Mouse (Mus musculus): ENCODE measurements around the gene Gm10799.

The Gm10799 gene

DNA sequence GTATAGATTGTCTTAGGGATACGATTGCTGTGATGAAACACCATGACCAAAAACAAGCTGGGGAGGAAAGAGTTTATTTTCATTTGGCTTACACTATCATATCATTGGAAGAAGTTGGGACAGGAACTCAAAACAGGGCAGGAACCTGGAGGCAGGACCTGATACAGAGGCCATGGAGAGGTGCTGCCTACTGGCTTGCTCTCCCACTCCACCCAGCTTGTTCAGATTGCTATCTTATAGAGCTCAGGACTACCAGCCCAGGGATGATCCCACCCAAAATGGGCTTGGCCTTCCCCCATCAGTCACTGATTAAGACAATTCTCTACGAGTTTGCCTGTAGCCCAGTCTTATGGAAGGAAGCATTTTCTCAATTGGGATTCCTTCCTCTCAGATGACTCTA, 4.2 kb downstream of the Gm10799 start:
- DNase-seq: no peak

DNA sequence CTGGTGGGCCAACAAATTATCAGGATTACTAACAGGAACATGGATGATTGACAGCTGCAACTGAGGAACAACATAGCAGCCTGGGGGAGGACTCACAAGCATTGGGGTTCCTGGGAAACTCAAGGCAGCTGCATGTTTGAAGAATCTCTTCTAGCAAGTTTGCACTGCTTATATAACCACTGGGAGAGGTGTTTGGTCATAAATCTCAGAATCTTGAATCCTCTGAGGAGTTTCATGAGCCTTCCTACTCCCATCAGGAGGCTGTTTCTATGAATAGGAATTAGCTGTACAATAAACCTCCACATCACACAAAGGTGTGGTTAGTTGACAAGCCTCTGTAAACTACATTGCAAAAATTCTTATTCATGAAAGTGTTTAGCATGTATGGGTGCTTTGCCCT, 5.7 kb downstream of the Gm10799 start:
- DNase-seq: no peak

DNA sequence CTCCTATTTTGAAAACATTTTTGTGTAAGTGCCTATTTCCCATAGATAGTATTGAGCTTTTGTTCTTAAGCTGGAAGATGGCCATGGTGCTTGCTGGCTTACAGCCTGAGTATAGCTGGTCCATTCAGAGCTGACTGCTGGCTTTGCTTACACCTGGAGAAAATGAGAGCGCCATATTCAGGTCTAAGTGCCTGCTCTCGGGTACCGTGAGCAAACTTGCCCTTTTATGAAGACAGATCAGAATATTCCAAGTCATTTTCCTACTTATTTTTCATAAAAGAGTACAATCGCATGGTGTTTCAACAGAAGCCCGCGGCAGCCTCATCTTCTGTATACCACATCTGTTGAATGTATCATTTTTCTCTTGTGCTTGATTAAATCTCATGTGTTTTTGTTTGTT, 7.4 kb downstream of the Gm10799 start:
- DNase-seq: no peak

DNA sequence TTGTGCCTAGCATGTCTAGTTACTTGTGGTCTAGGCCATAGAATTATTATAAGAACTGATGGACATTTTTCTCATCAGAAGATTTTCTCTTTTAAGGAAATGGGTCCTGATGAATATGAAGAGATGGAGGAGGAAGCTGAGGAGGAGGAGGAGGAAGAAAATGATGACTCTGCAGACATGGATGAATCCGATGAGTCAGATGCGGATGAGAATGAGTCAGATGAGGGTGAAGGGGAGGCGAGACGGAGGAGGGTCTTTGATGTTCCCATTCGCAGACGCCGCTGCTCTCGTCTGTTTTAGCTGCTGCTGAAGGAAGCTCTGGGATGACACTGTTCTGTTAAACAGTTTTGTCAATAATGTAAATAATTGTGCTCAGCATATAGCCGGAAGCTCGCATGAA, 8.6 kb downstream of the Gm10799 start:
- no peak for DNase-seq

DNA sequence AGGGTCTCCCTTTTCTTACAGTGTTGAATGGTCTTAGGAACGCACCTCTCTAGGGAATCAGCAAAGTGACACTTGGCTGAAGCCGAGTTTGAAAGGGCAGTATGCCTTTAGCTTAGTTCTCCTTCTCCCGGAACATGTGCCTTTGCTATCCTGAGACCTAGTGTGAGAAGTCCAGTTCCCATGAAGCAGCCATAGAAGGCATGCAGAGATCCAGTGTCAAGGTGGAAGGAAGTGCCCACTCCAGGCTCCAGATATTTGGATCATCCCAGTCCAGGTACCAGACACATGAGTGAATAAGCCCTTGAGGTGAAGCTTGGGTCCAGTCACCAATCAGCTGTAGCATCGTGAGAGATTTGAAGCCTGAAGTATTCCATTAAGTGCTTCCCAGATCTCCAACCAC, 9.4 kb downstream of the Gm10799 start:
- DNase-seq: no peak

DNA sequence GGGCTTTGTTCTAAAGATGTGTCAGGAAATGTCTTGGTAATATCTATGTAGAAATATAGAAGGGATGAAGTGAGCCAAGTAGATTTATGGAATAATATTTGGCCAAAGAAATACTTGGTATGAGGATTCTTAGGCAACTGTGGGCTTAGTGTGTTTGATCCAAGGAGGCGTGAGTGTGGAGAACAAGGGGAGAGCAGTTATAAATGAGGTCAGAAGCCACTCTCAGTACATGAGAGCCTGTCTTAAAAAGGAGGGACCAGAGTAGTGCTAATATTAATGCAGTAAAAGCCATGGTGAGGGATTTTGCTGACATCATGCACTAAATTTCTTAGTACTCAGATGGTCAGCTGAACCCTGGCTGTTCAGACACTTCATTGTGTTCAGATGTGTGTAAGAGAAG, 10.0 kb downstream of the Gm10799 start:
- DNase-seq: no peak

DNA sequence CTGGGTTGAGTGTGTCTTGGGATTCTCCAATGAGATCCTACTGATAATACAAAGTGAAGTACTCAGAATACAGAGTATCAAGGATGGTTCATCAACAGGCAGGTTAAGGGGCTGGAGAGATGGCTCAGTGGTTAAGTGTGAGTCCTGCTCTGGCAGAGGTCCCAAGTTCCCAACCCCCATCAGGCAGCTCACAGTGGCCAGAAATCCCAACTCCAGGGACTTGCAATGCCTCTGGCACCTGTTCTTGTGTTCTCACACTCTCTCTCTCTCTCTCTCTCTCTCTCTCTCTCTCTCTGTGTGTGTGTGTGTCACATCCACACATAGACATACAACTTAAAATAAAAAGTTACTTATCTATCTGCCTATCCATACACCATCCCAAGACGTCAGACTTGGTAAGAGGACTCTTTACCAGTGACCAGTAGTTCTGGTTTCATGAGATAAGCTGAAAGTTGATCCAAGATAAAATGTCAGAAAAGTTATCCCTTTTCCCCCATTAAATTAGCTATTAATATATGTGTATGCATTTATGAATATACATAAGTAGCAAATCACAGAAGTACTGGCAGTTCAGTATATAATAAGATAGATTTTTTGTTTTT, 23.8 kb downstream of the Gm10799 start:
- DNase-seq: no peak

DNA sequence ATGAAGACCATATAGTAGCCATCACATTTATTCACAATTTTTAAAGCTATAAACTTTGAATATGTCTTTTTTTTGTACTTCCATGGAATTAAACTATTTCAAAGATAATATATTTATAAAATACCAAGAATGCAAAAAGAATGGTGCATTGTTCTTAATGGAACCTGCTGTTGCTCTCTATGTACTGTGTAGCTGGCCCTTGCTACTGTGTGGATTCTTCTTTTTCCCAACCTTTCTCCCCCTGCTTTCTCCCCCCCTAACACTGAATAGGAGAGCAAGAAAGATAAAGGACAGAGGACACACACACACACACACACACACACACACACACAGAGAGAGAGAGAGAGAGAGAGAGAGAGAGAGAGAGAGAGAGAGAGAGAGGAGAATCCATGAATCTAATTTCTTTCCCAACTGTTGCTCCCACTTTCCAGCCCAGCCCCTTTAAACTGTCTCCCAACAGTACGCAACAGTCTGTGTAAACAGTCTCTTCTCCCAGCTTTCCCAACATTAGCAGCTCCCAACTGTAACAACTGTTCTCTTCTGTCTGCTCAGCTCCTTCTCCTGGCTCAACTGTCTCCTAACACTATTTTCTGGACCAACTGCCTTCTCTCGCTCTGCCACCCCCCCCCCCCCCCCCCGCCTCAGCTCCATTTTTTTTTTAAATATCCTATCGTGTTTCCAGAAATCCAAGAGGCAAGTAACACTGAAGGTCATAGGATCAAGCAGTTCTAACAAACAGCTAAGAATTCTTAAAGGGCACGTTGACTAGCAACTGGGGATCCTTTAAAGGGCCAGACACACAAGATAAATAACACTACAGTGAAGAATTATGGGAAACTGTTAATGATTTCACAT, 24.5 kb downstream of the Gm10799 start:
- no peak for DNase-seq

DNA sequence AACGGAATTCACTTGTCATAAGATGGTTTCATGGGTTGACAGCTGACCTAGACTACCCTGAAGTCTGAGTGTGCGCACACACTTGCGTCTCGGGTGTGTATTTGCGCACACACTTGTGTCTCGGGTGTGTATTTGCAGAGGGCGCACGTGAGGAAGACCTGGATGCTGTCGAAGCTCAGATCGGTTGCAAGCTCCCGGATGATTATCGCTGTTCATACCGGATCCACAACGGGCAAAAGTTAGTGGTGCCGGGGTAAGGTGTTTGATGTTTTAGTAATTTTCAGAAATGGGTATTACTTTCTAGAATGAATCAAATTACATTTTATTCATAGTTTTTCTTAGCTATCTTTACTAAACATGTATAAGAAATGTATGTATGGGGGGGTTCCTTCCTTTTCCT, 25.6 kb downstream of the Gm10799 start:
- no peak for DNase-seq

DNA sequence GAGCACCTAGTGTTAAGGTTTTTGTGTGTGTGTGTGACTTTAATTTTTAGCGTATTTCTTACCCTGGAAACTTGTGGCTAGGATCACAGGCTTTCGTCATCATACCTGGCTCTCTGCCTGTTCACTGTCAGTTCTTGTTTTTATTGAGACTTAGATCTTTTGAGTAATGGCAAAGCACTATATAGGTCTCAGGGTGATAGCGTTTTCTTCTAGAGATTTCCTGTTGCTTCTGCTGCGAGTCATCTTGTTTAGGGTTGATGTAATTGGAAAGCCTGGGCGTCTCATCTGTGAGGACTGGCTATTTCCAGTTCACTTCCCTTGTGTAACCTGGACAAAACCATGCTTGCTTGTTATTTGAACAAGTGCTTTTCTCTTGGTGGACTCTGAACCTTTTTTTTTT, 26.7 kb downstream of the Gm10799 start:
- no peak for DNase-seq

DNA sequence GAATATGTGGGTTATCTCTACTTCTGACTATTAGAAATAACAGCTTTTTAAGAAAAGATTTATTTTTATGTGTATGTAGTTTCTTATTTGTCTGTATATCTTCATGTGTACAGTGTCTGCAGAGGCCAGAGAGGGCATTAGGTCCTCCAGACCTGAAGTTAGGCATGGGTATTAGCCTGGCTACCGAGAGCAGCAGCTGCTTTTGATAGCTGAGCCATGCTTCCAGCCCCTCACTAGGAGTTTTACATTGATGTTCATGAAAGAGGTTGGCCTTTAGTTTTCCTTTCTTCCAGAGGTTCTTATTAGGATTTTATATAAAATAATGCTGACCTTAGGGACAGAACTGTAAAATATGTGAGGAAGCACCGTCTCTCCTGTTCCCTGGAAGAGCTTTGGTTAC, 30.1 kb downstream of the Gm10799 start:
- no peak for DNase-seq

DNA sequence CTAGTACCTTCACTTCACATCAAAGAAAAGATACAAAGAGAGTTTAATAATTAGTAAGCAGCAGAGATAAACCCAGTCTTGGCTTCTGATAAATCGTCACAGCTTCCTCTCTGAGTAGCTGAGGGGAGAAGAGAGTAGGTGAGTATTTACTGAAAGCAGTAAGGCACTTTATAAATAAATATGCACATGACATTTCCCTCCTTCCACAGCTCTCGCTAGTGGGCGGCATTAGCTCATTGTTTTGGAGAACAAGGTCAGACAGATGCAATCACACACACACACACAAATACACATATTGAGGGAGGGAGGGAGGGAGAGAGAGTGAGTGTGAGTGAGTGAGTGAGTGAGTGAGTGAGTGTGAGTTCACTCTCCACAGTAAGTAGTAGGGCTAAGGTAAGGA, 32.0 kb downstream of the Gm10799 start:
- no peak for DNase-seq

DNA sequence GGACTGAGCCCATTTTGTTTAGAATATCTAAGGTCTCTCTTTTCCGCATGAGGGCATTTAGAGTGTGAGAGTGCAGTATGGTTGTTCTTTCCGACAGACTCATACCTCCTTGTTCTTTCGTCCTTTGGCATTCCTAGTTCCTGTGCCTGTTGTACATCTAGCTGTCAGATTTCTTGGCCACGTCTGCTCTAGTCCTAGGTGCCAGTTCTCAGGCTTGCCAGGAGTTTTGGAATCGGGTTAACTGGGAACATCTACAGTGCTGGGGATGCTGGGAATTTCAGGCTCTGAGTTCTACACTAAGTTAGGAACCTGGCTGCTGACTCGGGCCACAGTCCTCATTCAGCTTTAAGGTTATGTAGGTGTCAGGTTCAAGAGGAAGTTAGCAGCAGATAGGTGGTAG, 32.8 kb downstream of the Gm10799 start:
- no peak for DNase-seq

DNA sequence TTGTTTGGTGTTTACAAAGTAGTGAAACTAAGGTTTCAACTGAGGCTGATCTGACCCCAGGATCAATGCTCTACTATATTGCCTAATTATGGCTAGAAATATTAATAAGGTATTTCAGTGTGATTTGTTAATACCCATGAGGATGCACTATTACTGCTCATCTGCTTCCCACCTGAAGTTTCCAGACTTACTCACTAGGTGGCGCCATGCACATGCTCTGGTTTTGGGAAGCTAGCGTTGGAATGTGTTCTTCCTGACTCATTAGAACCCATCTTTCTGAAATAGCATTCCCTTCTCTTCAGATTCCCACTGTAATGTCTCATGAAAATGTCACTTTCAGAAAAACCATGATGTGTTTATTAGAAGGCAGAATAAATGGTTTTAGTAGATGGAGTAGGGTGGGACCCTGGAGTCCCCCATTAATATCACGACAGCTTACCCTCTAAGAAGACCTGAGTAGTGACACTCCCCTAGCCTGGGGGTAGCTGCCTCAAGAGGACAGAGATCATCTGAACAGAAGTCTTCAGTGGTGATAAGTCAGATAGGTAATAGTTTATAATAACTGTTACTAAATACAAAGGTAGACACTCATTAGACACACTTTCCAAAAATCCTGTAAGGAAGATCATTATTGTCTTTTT, 33.4 kb downstream of the Gm10799 start:
- peak; percentile 68 for DNase-seq

DNA sequence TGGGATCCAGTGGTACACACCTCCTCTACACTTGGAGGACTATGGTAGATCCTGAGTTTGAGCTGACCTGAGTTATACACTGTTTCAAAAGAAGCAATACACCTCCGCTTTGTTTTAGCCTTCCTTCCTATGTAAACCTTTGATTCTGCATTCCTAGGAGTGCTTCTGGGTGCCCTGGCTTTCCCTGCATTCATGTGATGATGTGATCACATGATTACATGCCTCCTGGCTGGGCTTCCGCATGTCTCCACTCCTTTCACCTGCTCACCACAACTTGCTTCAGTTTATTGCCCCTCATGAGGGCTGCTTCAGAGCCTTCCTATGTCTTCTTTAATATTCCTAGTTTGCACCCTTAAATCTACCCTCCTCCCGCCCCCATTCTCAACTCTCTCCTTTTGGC, 36.3 kb downstream of the Gm10799 start:
- no peak for DNase-seq

DNA sequence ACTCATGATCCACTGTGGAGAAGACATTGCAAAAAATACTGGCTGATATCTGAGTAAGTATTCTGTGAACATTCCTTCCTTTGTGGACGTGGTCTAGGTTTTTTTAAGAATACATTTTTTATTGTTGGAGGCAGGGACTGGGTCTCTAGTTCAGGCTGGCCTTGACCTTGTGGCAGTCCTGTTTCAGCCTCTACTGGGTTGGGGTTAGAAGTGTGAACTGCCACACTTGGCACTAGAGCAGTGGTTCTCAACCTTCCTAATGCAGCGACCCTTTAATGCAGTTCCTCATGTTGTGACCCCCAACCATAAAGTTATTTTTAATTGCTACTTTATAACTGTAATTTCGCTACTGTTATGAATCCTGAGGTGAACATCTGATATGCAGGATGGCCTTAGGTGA, 38.0 kb downstream of the Gm10799 start:
- no peak for DNase-seq

DNA sequence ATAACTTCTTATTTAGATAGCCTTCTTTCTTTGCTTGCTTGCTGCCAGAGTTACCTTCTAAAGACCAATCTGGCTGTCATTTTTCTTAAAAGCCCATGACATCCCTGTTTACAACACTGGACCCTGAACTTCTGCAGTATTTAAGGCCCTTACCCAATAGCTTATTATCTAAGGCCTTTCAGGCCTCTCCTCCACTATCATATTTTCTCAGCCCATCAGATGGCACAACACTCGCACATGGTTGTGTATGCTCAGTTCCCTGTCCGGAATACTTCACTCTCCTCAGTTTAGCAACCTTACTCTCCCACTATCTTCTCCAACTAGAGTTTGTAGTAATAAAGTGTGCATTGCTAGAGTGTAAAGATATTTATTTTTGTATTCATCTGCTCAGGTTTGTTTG, 39.3 kb downstream of the Gm10799 start:
- DNase-seq: no peak

DNA sequence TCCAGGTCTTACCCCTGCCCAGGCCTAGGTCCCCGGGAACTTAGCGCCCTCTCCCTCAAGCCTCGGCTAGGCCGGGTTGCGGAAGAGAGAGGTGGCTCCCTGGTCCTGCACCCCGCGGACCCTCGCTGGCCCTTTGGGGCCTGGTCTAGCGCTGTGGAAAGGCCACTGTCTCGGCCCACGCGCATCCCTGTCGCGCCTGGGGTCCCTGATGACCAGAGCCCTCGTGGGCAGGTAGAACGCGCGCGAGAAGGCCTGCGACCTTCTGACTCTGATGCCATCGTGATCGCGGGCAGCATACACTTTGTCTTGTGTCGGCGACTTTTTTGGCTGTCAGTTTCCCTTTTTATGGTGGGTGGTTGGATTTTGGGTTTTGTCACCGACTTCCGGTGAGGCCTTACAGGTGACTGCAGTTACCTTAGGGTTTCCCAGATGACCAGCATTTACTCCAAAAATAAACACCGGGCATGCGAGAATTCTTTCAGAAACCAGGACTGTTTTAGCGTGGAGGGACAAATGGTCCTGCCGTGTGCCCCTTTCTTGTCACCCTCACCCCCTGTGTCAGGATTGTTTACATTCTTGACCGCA, 40.1 kb downstream of the Gm10799 start, which contains the start of gene 4931422A03Rik:
TSS of gene 4931422A03Rik (minus strand) at position 223 of the 585 bp plus-strand sequence.
- DNase-seq: peak; percentile 16

DNA sequence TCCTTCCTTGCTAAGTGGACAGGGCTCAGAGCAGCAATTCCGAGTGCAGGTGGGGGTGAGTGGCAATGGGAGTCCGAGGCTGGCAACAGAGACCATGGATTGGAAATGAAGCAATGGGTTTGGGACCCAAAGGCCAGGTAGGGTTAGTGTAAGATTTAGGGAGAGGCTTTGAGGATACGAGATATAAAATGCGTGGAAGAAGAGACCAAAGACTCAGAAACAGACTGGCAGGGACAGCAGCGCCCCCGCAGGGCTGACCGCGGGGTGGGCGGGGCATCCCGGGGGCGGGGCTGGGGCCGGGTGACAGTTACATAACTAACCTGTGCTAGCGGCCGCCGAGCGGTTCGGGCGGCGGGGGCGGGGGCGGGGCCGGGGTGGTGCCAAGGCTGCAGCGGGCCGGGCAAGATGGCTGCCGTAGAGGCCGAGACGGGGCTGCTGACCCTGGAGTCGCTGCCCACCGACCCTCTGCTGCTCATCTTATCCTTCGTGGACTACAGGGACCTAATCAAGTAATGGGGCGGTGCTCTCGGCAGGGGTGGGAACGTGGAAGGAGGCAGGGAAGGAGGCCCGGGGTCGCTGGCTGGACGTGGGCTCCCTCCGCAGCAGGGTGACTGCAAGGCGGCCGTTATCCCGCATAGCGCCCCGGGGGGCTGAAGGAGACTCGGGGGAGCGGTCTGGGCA, 40.8 kb downstream of the Gm10799 start, which contains the start of gene Fbxo3:
TSS of gene Fbxo3 (plus strand) at position 264 of the 681 bp plus-strand sequence.
- DNase-seq: peak; percentile 83

DNA sequence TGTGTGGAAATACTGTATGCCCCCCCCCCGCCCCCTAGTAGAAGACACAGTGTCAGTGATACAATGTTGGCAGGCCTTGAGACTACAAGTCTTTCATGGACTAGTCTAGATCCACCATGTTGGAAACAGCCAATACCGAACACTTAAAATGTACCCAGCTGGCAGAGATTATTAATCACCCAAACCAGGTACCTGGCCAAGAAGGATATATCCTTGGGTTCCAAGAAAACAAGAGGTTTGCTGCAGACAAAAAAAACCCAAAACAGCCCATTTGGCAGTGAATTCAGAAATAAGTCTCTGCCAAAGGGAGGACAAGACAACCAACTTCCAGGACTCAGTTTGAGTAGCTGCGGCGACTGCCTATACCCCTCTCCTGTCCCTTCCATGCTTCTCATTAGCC, 43.7 kb downstream of the Gm10799 start:
- DNase-seq: no peak

DNA sequence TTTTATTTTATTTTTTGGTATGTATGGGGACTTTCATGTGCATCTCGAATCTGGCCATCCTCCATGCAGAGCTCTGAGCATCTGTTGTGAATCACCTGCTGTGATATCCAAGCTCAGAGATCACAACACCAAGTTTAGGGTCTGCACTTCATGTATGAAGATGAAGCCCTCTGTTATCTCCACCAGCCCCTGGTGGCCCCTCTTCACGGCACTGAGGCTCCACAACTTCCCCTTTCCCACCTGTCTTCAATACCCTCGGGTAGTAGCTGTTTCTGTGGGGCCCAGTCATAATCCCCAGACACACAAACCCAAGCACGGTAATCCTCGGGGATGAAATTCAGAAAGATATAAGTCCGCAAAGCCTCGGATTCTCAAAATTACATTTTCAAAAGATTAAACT, 45.3 kb downstream of the Gm10799 start:
- no peak for DNase-seq
